Mouse (Mus musculus) erythroblast, embryonic 14.5 days (primary cell): ENCODE measurements at regions not wholly inside any gene's neighbourhood (a gene's known extent, or its start where the extent isn't known, plus 50 kb on each side); places are given as distances from the start of the nearest gene placed in this dataset.

Experiments used
- H3K27me3 ChIP-seq: 2 replicates; pipeline ENCODE4 v1.6.1; 2012; ENCODE audit warnings: inconsistent platforms; ENCODE audit not compliant: control insufficient read depth
- H3K36me3 ChIP-seq: 2 replicates; pipeline ENCODE4 v1.6.1; 2012; ENCODE audit warnings: mild to moderate bottlenecking, inconsistent platforms; ENCODE audit not compliant: control insufficient read depth
- H3K4me1 ChIP-seq: 2 replicates; pipeline ENCODE4 v1.6.1; 2012; ENCODE audit warnings: inconsistent platforms; ENCODE audit not compliant: control insufficient read depth
- H3K4me3 ChIP-seq: replicated peaks from 2 replicates; pipeline ENCODE3; 2012; ENCODE audit warnings: moderate library complexity, mild to moderate bottlenecking, inconsistent platforms
- H3K9me3 ChIP-seq: 2 replicates; pipeline ENCODE4 v1.6.1; 2012; ENCODE audit warnings: low read length, inconsistent platforms, mixed read lengths; ENCODE audit not compliant: control insufficient read depth
- GATA1 ChIP-seq: IDR thresholded peaks from 2 replicates; pipeline ENCODE4 v1.6.1; 2012; ENCODE audit warnings: low read length, inconsistent platforms, mixed read lengths
- TAL1 ChIP-seq: IDR thresholded peaks from 3 replicates; pipeline ENCODE4 v1.6.1; 2012; ENCODE audit warnings: low read length, inconsistent platforms, mixed read lengths

DNA sequence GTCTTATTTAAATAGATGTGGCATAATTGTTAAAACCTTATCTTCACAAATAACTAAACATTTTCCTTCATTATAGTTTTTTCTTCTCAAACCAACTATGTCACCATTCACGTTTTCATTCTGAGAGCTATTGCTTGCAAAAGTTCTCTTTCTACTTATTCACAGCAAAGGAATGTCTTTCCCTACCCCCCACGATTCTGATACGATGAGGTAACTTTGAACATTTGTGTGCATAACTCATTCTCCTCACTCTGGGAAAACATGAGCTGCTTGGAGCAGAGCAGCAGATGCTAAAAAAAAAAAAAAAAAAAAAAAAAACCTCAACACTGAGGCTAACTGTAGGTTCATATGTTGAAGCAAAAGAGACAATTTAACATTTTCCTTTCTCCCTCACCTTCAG is 547.6 kb upstream of the Cited2 start:
- Histone ChIP-seq H3K27me3 (no peaks in the 10 kb centered on the region), H3K4me1 (no peaks in the 10 kb centered on the region), H3K36me3 (no peaks in the 10 kb centered on the region), H3K4me3 (no peak overlapping the region), H3K9me3 (no peaks in the 10 kb centered on the region)
- no peak for TF ChIP-seq TAL1
- TF ChIP-seq GATA1, result no peak

DNA sequence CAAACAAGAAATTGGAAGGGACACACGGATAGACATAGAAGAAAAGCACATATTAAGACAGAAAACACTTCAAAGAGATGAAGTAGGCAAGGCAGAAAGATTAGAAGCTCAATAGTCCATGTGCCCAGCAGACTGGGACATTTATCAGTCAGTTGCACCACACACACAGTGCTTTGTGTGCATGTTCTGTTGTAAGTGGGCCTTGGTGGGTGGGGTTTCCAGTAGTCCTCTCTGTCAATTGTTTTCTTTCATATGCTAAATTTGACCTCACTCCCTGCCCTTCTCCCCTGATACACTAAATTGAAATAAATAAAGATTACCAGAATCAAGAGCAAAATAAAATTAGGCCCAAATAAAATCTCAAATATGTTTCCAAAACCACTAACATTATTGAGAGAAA is 546.0 kb upstream of the Cited2 start:
- Histone ChIP-seq H3K9me3 (no peaks in the 10 kb centered on the region), H3K36me3 (no peaks in the 10 kb centered on the region), H3K4me3 (no peak overlapping the region), H3K27me3 (no peaks in the 10 kb centered on the region), H3K4me1 (no peaks in the 10 kb centered on the region)
- TF ChIP-seq GATA1 (no peak), TAL1 (no peak)

DNA sequence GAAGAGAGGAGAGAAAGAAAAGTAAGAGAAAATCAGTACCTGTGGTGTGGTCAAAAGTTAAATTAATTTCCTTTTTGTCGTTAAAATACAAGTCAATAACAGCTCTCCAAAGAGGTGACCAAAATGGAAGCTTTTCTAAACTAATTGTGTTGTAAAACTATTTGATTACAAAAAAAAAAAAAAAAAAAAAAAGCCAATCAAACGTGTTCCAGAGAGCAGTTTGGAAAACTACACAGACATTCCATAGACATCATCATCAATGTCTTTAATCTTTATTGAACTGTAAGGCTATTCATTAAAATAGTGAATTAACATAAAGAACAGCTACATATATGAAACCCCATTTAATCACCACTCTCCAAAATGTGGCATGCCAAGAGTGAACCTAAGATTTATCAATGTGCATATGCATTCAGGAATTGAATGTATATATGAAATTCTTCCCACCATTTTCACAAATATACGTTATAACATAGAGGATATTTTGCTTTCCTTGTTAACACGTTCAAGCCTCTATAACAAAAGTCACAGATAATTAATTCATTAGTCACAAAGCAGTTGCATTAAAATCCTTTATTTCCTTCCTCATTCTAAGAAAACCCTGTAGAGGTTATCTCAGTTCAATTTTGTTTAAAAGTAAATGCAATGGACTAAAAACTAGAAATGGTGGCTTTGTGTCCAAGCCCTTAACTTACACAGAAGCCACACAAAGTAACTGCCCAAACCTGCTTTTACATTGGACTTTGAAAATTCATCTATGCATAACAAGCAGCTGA is 545.3 kb upstream of the Cited2 start:
- Histone ChIP-seq H3K36me3 (no peaks in the 10 kb centered on the region), H3K4me3 (no peak overlapping the region), H3K4me1 (no peaks in the 10 kb centered on the region), H3K27me3 (no peaks in the 10 kb centered on the region), H3K9me3 (no peaks in the 10 kb centered on the region)
- TF ChIP-seq TAL1 (no peak), GATA1 (no peak)

DNA sequence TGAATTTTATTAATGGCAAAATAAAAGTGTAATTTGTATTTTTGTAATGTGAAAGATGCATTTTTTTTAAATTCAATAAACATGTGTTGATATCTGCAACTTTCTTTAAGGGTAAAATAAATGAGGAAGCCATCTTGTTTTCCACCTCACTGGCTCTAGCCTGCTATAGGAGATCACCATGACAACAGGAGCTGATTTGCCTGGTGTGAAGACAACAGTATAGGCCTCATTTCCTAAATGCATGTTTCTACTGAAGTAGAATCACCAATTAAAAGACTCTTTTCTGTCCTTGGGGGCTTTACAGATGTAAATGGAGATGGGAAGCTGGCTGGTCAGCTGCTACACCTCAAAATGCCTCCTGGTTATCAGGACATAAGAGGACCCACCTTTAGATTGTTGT is 544.4 kb upstream of the Cited2 start:
- H3K4me1 ChIP-seq, result no peaks in the 10 kb centered on the region
- H3K4me3 ChIP-seq, result no peak overlapping the region
- no peaks in the 10 kb centered on the region for H3K9me3 ChIP-seq
- no peaks in the 10 kb centered on the region for H3K27me3 ChIP-seq
- H3K36me3 ChIP-seq, result no peaks in the 10 kb centered on the region
- no peak for TF ChIP-seq TAL1
- no peak for TF ChIP-seq GATA1

DNA sequence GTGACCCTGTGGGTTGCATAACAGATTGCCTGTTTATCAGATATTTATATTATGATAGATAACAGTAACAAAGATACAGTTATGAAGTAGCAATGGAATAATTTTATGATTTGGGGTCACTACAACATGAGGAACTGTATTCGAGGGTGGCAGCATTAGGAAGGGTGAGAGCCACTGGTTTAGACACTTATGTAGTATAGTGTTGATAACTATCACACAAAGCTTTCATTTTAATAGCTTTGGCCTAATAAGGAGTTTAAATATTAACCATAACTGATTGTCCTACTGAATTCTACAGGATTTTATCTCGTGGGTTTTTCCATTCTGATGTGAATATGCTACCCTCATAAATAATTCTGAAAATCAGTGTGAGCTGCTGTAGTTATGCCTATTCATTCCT is 538.6 kb upstream of the Cited2 start:
- H3K4me3 ChIP-seq, result no peak overlapping the region
- no peaks in the 10 kb centered on the region for H3K36me3 ChIP-seq
- H3K27me3 ChIP-seq, result no peaks in the 10 kb centered on the region
- H3K4me1 ChIP-seq, result no peaks in the 10 kb centered on the region
- no peaks in the 10 kb centered on the region for H3K9me3 ChIP-seq
- TF ChIP-seq GATA1, result no peak
- TF ChIP-seq TAL1, result no peak

DNA sequence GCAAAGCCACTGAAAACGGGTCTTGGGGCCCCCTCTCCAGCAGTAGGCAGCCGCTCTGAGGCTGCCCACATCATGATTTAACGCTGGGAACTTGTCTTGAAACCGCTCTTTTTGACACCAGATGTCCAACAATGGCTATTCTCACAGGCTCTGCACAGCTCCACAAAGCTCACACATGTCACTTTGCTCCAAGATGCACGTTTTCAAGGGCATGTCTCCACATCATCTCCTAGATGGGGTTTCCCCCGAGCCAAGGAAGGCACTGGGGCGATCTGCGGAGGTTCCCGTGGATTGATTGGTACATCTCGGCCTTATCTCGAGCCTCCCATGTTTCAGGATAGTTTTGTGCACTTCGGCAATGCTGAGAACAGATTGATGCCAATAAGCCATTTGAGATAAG is 526.8 kb upstream of the Cited2 start:
- Histone ChIP-seq H3K9me3 (no peaks in the 10 kb centered on the region), H3K4me3 (no peak overlapping the region), H3K27me3 (no peaks in the 10 kb centered on the region), H3K4me1 (no peaks in the 10 kb centered on the region), H3K36me3 (no peaks in the 10 kb centered on the region)
- TF ChIP-seq TAL1, result no peak
- no peak for TF ChIP-seq GATA1

DNA sequence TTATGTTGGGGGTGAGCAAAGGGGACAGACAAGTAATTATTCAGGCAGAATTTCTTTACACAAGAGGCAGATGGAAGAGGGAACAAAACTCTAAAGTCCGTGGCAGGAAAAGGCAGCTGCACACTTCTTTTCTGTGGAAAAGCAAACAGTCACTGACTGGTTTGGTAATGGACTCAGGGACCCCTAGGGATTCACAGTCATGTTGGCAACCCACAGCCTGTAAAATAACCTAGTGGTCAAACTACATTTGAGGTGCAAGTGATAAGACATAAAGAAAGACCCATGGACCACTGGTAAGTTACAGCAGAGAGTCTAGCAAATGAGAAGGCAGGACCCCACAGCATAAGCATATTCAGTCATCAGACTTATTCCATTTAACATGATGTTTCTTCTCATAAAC is 526.4 kb upstream of the Cited2 start:
- H3K4me1 ChIP-seq, result no peaks in the 10 kb centered on the region
- H3K4me3 ChIP-seq, result no peak overlapping the region
- no peaks in the 10 kb centered on the region for H3K9me3 ChIP-seq
- no peak for TF ChIP-seq GATA1
- no peaks in the 10 kb centered on the region for H3K36me3 ChIP-seq
- H3K27me3 ChIP-seq, result no peaks in the 10 kb centered on the region

DNA sequence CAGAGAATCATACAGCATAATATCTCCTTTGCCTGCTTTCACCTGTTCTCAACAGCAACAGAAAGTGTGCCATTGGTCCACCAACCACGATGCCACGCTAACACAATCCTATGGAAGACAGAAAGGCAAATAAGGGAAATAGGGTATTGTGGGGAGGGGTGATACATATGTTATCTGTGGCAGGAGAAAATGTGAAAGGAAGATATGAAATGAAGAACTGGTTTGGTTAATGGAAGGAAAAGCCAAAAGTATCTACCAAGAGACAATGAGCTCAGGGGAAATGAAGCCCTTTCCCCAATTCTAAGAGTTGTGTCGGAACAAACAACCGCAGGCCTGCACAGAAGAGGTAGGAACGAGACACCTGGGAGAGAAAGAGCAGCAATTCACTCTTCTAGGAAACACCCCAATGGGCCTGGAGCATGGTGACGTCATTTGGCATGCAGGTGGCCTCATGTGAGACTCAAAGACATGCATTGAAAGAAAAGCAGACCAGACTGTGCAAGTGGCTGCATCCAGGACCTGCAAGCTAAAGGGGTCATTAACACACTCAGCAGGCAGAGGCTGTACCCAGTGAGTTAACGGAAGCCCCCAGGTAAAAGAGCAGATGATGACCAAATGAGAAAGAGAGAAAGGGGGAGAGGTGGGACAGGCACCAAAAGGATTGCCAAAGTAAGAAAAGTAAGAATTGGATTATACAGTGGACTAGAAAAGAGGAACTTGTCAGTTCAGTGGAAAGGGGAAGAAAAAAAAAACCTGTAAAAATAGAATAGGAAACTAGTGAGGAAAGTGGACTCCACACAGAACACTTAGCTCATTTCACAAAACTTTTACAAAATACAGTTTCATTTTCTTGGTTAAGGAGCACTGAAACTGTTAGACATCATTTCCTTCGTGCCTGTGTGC is 522.2 kb upstream of the Cited2 start:
- Histone ChIP-seq H3K36me3 (no peaks in the 10 kb centered on the region), H3K4me3 (no peak overlapping the region), H3K4me1 (no peaks in the 10 kb centered on the region), H3K9me3 (no peaks in the 10 kb centered on the region), H3K27me3 (no peaks in the 10 kb centered on the region)
- TF ChIP-seq TAL1 (no peak), GATA1 (no peak)

DNA sequence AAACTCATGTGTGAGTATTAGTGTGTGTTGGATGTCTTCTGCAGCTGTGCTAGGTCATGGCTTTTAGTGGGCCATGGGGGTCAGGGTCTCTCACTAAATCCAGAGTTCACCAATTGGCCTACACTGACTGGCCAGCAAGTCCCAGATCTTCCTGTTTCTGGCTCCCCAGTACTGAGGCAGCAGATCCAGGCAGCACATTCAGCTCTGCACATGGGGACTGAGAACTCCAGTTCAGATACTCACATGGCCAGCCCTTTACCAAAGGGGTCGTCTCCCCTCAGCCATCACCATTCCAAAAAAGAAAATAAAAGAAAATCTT is 521.6 kb upstream of the Cited2 start:
- no peaks in the 10 kb centered on the region for H3K36me3 ChIP-seq
- H3K4me3 ChIP-seq, result no peak overlapping the region
- H3K4me1 ChIP-seq, result no peaks in the 10 kb centered on the region
- H3K9me3 ChIP-seq, result no peaks in the 10 kb centered on the region
- no peaks in the 10 kb centered on the region for H3K27me3 ChIP-seq
- TF ChIP-seq GATA1 (no peak), TAL1 (no peak)
